Mouse (Mus musculus) embryo, embryonic 10 days (tissue): ENCODE results near the gene Krr1.
"Not testable (repeated sequence)": the region's sequence is repeated elsewhere in the genome, so short reads cannot be mapped to it uniquely, and the experiment has no call there.

Experiments
- DNase-seq: peaks from one replicate; pipeline ENCODE4 v3.0.0-alpha.2; 2015; ENCODE audit warnings: low spot score

The Krr1 gene

GRCm38 (mm10) chr10:111977584-111977983 lies 5.1 kb downstream of the Krr1 start:
- DNase-seq: peak; percentile 76

GRCm38 (mm10) chr10:111983070-111983469 lies 10.6 kb downstream of the Krr1 start:
- no peak for DNase-seq

- no peak for DNase-seq
These were observed 14.0 kb downstream of the Krr1 start for GRCm38 (mm10) chr10:111986453-111986852.

GRCm38 (mm10) chr10:111995803-111996548 lies 23.5 kb downstream of the Krr1 start:
- DNase-seq: no peak

- DNase-seq: no peak
These were observed 24.1 kb downstream of the Krr1 start for GRCm38 (mm10) chr10:111996549-111996904.

- no peak for DNase-seq
These were observed 24.5 kb downstream of the Krr1 start for GRCm38 (mm10) chr10:111996911-111997347.

GRCm38 (mm10) chr10:111997671-111998070 lies 25.2 kb downstream of the Krr1 start:
- DNase-seq: no peak

- no peak for DNase-seq
These were observed 27.3 kb downstream of the Krr1 start for GRCm38 (mm10) chr10:111999765-112000164.

GRCm38 (mm10) chr10:112000568-112000967 lies 28.1 kb downstream of the Krr1 start:
- DNase-seq: no peak

- DNase-seq: no peak
These were observed 28.9 kb downstream of the Krr1 start for GRCm38 (mm10) chr10:112001350-112001749.

GRCm38 (mm10) chr10:112001756-112002520 lies 29.5 kb downstream of the Krr1 start:
- no peak for DNase-seq

GRCm38 (mm10) chr10:112002544-112003215 lies 30.2 kb downstream of the Krr1 start, which contains the start of gene Glipr1:
Glipr1 (minus strand) TSS chr10:112002631.
- no peak for DNase-seq

- DNase-seq: not testable (repeated sequence)
These were observed 37.0 kb downstream of the Krr1 start for GRCm38 (mm10) chr10:112009511-112009910.

- no peak for DNase-seq
These were observed 51.1 kb downstream of the Krr1 start for GRCm38 (mm10) chr10:112023585-112023984.

- not testable (repeated sequence) for DNase-seq
These were observed 56.2 kb downstream of the Krr1 start for GRCm38 (mm10) chr10:112028689-112029088.
